Mouse (Mus musculus): ENCODE data around the gene Slc7a12.

Gene Slc7a12

GRCm38 (mm10) chr3:14480397-14480796 is at the start of gene Slc7a12:
Gene Slc7a12 (plus strand): TSS chr3:14480697.
- DNase-seq (ENCODE audit: low read depth, low spot score): no peak

GRCm38 (mm10) chr3:14432381-14432780 is 48.1 kb upstream of the Slc7a12 start:
- no peak for DNase-seq (ENCODE audit: low read depth, low spot score)

GRCm38 (mm10) chr3:14446015-14446414 is 34.5 kb upstream of the Slc7a12 start:
- no peak for DNase-seq (ENCODE audit: low read depth, low spot score)

- DNase-seq (ENCODE audit: low read depth, low spot score): no peak
Observed at GRCm38 (mm10) chr3:14446691-14447090, 33.8 kb upstream of the Slc7a12 start.
